Mouse (Mus musculus) gastrocnemius, postnatal 4 days (tissue): Measurements from ENCODE around the gene Kif18b. TPM values are rescaled to one million over a fixed set of nuclear protein-coding genes. Genes with fewer than 3 reads are reported as not detected.

Experiments
- DNase-seq, 2 experiments: peaks; one replicate each; pipeline ENCODE4 v3.0.0; 2021 to 2022; ENCODE audit warnings: low spot score in 2 of 2, mixed read lengths in 2 of 2
- total RNA-seq, 2 experiments: library from RNA; stranded (reverse); gene quantifications; 2 replicates each; pipeline ENCODE4 v1.2.3; 2021

The Kif18b gene
- total RNA-seq, 2 experiments from 2014 or later = 9.5 to 10.5 TPM

- no peak for DNase-seq
Observed at GRCm38 (mm10) chr11:102881314-102882198, 43.4 kb downstream of the Kif18b start.

- peak; percentile 84 to 92 for DNase-seq
Observed at GRCm38 (mm10) chr11:102880585-102881313, 44.2 kb downstream of the Kif18b start, which contains the start of the genes Eftud2 and Ccdc103. TSS of gene Eftud2 (minus strand) at chr11:102880985. TSS of gene Ccdc103 (plus strand) at chr11:102881204.

GRCm38 (mm10) chr11:102879558-102879957, 45.4 kb downstream of the Kif18b start:
- DNase-seq = no peak

GRCm38 (mm10) chr11:102874801-102875334, 50.1 kb downstream of the Kif18b start:
- DNase-seq = no peak

GRCm38 (mm10) chr11:102864272-102864671, 60.7 kb downstream of the Kif18b start:
- peak in 1 of 2 experiments; percentile 69 for DNase-seq

GRCm38 (mm10) chr11:102859933-102860332, 65.0 kb downstream of the Kif18b start:
- no peak for DNase-seq

GRCm38 (mm10) chr11:102858951-102859350, 66.0 kb downstream of the Kif18b start:
- DNase-seq = no peak

GRCm38 (mm10) chr11:102855941-102856340, 69.0 kb downstream of the Kif18b start:
- DNase-seq = no peak

Other genes with a start within 250 kb of the Kif18b start
- 10 to 100 TPM; 75.7 to 84.0 TPM for gene Ccdc43, start 227.3 kb downstream of the Kif18b start, total RNA-seq
- 1 to 10 TPM; 2.5 to 2.6 TPM for gene Adam11, start 163.7 kb downstream of the Kif18b start, total RNA-seq
- gene Gjc1, start 105.4 kb downstream of the Kif18b start, total RNA-seq = 10 to 100 TPM; 39.4 to 41.0 TPM
- gene Higd1b, start 89.3 kb downstream of the Kif18b start, total RNA-seq = 1 to 10 TPM; 3.3 to 4.9 TPM
- 10 to 100 TPM; 66.4 to 69.7 TPM for gene Eftud2, start 44.1 kb downstream of the Kif18b start, total RNA-seq
- gene Ccdc103, start 43.9 kb downstream of the Kif18b start, total RNA-seq = not detected
- gene Fam187a, start 40.0 kb downstream of the Kif18b start, total RNA-seq = not detected
- under 1 TPM in 1 of 2 experiments, not detected in 1; 0.26 TPM for gene Gfap, start 24.2 kb downstream of the Kif18b start, total RNA-seq
- gene C1ql1, start 21.6 kb upstream of the Kif18b start, total RNA-seq = 1 to 10 TPM; 1.3 to 1.5 TPM
- 10 to 100 TPM; 55.9 to 59.3 TPM for gene Nmt1, start 103.1 kb upstream of the Kif18b start, total RNA-seq
- 10 to 100 TPM; 69.0 to 73.1 TPM for gene Dcakd, start 103.2 kb upstream of the Kif18b start, total RNA-seq
- 10 to 100 TPM in 1 of 2 experiments, 1 to 10 TPM in 1; 9.3 to 12.4 TPM for gene Plcd3, start 176.5 kb upstream of the Kif18b start, total RNA-seq
- 10 to 100 TPM; 45.0 to 53.0 TPM for gene Acbd4, start 176.6 kb upstream of the Kif18b start, total RNA-seq
- 10 to 100 TPM; 26.9 to 29.6 TPM for gene Hexim1, start 191.1 kb upstream of the Kif18b start, total RNA-seq
- gene Hexim2, start 207.3 kb upstream of the Kif18b start, total RNA-seq = 1 to 10 TPM; 6.3 to 7.0 TPM
- gene Fmnl1, start 246.0 kb upstream of the Kif18b start, total RNA-seq = 1 to 10 TPM; 8.1 to 8.2 TPM